Mouse (Mus musculus): ENCODE measurements around the gene Otop2.

The Otop2 gene

DNA sequence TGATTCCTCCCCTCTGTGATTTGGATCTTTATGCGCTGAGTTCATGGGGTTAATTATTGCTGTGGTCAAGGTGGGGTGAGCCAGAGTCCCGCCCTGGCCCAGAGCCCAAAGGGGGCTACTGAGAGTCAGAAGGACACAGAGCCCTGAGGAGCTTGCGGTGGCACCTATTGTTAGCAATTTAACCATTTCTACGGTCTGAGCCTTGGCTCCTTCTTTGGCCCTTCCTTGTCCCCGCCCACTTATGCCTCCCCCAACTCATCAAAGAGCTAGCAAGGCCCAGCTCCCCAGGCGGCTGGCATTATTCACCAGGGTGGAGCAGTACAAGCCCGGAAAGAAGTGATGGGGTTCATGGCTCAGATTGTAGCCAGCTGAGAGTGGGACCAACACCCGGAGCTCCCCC is at the start of gene Otop2:
Gene Otop2 (plus strand): TSS at position 301 of the 400 bp plus-strand sequence.
- DNase-seq (ENCODE audit: inconsistent ontology term): no peak

GRCm38 (mm10) chr11:115257775-115258510 is 49.0 kb upstream of the Otop2 start:
- DNase-seq (ENCODE audit: inconsistent ontology term): no peak

DNA sequence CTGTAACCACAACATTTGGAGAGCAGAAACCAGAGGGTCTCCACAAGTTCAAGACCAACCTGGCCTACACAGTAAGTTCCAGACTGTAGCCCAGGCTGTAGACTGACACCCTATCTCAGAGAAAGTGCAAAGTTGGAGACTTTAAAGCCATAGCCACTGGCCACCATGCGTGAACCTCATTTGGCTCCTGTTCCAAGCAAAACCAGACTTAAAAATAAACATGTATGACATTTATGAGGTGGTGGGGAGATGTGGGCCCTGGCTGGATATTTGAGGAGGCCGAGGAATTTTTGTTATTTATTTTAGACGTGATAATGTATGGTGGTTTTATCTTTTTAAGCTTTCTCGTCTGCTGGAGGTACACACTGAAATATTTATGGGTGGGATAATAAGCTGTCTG is 47.8 kb upstream of the Otop2 start:
- no peak for DNase-seq (ENCODE audit: inconsistent ontology term)

- DNase-seq (ENCODE audit: inconsistent ontology term): no peak
These were observed 44.0 kb upstream of the Otop2 start for GRCm38 (mm10) chr11:115262954-115263353.

GRCm38 (mm10) chr11:115264136-115264861 is 42.7 kb upstream of the Otop2 start:
- no peak for DNase-seq (ENCODE audit: inconsistent ontology term)

- no peak for DNase-seq (ENCODE audit: inconsistent ontology term)
These were observed 41.9 kb upstream of the Otop2 start for GRCm38 (mm10) chr11:115264862-115265668.

DNA sequence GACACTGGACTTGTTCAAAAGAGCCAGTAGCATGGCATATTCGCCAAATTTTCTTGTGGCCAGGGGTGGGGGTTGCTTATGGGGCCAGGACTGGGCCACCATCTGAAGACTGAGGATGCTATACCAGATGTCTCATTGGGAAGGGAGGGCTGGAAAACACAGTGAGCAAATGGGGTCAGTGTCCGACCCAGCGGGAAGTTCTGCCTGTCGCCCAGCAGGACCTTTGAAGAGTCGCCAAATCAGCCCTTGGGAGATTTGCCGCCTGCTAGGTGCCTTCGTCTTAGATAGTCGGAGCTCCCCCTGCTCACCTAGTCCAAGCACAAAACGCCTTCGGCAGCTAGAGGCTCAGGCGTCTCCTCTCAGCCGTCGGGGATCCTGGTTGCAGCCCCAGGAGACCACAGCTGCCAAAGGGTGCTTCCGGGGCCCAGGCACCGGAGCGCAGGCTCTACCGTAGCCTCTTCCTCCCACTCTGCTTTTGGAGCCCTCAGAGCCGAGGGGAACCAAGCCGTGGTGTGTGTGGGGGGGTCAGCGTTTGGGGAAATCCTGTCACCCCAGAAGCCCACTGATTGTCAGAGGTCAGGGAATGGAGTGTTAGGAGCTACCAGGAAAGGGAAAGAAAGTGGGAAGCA is 41.1 kb upstream of the Otop2 start:
- DNase-seq (ENCODE audit: inconsistent ontology term): no peak

DNA sequence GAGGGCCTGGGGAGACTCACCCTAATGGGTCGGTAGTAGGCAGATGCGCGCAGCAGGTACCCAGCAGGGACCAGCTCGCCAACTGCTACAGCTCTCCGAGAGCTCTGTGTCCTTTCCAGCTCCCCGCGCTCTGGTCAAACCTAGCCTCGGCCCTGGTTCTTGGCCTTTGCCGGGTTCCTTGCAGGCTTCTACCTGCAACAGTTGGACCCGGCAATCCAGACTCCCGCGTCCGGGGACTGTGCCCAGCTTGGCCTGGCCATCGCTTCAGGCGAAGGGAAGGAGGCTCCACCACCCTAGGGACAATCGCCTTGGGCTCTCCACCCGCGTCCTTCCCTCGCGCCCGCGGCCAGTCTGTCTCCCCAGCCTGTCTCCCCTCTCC is 40.6 kb upstream of the Otop2 start:
- no peak for DNase-seq (ENCODE audit: inconsistent ontology term)

- DNase-seq (ENCODE audit: inconsistent ontology term): no peak
These were observed 39.7 kb upstream of the Otop2 start, which contains the start of gene Grin2c for GRCm38 (mm10) chr11:115267061-115267883. Gene Grin2c, minus strand, starts transcription at chr11:115267243.

DNA sequence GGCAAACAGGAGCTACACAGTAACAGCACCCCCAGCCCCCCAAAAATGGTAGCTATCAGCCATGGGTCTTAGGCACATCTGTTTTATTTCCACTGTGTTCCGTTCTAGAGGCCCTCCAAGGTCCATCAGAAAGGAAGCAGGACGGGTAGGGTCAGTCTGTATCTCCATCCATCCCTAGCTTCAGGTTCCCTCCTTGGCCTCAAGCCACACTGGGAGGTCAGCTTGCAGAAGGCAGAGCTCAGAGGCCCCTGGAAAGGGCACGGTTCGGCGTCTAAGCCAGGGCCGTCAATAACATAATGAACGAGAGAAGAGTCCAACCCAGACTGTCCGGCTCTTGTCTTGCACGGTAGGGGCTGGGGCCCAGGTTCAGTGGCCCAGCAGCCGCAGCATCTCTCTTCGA is 39.0 kb upstream of the Otop2 start:
- no peak for DNase-seq (ENCODE audit: inconsistent ontology term)

- no peak for DNase-seq (ENCODE audit: inconsistent ontology term)
These were observed 37.5 kb upstream of the Otop2 start for GRCm38 (mm10) chr11:115269330-115270066.

DNA sequence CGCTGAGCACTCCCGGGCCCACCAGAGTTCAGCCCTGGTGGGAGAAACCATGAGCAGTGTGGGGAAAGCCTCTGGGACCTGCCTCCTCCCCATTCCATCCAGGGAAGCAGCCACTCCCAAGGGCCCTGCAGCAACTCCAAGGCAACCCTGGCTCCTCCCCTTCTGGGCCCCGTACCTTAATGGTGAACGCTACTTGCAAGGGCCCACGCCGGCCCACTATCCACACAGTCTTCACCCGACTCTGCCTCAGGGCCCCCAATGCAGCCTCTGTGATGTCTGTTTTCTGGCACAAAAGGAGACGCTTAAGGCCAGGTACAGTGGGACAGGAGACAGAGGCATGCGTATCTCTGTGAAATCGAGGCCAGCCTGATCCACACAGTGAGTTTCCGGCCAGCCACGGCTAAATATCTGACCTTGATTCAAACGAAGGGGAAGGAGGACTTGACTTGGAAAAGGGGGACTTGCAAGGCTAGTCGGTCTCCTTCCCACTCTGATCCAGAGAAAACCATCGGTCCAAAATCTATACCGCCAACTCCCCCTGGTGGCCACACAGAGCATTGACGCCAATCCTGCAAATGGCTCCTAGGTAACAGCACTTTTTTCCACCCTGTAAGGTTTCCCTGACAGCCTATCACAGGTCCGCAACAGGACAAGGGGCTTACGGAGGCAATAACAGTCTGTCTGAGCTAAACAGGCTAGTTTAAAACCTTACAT is 36.7 kb upstream of the Otop2 start:
- DNase-seq (ENCODE audit: inconsistent ontology term): peak; percentile 66

GRCm38 (mm10) chr11:115271052-115271451 is 35.9 kb upstream of the Otop2 start:
- no peak for DNase-seq (ENCODE audit: inconsistent ontology term)

DNA sequence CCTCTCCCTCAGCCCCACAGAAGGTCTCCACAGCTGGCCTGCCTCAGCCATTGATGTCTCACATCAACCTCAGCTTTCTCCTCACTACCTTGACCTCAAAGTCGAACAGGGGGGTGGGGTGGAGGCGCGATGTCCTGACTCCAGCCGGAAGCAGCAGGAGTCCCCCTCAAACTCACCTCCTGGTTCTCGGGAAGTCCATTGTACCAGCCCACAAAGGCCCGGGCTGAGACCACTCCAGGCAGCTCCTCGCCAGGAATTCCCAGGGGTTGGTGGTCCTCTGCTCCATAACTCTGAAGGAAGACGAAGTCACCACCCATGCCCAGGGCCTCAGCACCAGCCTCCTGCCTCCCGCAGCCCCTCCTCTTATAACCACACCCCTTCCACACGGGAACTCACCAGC is 35.5 kb upstream of the Otop2 start:
- DNase-seq (ENCODE audit: inconsistent ontology term): no peak

- DNase-seq (ENCODE audit: inconsistent ontology term): no peak
These were observed 34.0 kb upstream of the Otop2 start for GRCm38 (mm10) chr11:115272894-115273498.

DNA sequence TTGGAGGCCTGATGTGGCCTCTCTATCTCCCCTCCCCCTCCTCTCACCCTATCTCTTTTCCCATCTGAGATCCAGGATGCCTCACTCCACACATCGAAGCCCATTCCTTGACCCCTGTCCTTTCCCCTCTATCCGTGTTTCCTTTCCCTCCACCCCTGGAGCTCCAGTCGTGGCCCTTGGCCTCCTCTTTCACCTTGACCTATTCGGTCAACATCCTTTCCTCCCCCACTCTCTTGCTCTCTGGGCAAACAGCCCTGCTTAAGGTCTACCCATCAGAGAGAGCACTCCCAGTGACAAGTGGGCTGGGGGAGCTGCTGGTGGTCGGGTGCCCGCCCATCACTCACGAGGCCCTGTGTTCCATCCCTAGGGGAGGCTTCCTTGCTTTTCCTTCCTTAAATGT is 33.2 kb upstream of the Otop2 start:
- no peak for DNase-seq (ENCODE audit: inconsistent ontology term)

- no peak for DNase-seq (ENCODE audit: inconsistent ontology term)
These were observed 32.8 kb upstream of the Otop2 start for GRCm38 (mm10) chr11:115274178-115274577.

- DNase-seq (ENCODE audit: inconsistent ontology term): no peak
These were observed 32.2 kb upstream of the Otop2 start for GRCm38 (mm10) chr11:115274771-115275170.

DNA sequence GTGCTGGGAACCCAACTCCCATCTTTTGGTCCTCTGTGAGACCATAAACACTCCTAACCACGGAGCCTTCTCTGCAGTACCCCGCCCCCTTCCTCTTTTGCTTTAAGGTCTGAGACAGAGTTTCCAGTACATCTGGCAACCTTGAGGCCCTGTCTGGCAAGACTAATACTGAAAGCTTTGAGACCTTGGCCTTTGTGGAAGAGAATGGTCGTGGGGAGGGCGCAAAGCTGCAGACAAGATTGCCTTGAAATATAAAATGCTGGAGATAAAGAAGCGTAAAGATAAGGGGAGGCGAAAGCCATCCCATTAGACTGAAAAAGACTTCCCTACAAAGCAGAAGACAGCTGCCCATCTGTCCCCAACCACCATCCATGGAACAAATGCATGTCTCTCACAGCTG is 31.5 kb upstream of the Otop2 start:
- DNase-seq (ENCODE audit: inconsistent ontology term): no peak

Measured in Muller cell, postnatal 12 days (primary cell).